Mouse (Mus musculus): ENCODE data around the gene Gm45618. TPM values are rescaled to one million over a fixed set of nuclear protein-coding genes. Genes with fewer than 3 reads are reported as not detected.

Gm45618 gene
- polyA plus RNA-seq, 1 experiment from 2014 or later: not detected

DNA sequence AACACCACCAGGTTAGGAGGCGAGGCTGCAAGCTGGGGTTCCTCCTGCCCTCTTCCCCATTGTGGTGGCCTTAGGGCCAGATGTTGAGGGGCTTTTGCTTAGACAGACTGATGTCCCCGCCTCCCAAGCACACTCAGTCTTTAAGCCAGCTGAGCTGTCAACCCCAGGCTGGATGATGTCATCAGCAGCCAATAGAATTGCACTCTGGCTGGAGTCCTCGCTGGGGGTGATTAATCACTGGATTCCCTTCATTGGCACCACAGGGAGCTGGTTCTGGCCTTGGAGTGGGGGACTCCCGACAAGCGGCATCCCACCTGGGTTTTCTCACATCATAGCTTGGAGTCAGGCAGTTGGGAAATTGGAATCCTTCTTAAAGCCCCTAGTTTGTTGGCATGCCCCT is 31.6 kb downstream of the Gm45618 start:
- Histone ChIP-seq H3K36me3 (ENCODE audit: control insufficient read depth, insufficient read depth, low read length) (peaks cover 4% of the 10 kb centered on the region), H3K27ac (ENCODE audit: low read depth, low read length) (peak overlapping the region; percentile 68), H3K4me2 (no peak overlapping the region), H3K4me3 (ENCODE audit: low read depth, low read length) (no peak overlapping the region), H3K27me3 (ENCODE audit: control insufficient read depth, insufficient read depth, low read length) (peaks cover 7% of the 10 kb centered on the region), H3K9me3 (ENCODE audit: control insufficient read depth, low read length) (no peaks in the 10 kb centered on the region), H3K4me1 (ENCODE audit: control insufficient read depth, insufficient read depth, low read length) (peaks cover 48% of the 10 kb centered on the region), H3K9ac (ENCODE audit: low read length) (no peak overlapping the region)
- peak; percentile 78 for ATAC-seq (ENCODE audit: low FRiP score)
- 1% methylated on average over 5 of the region's 5 CpGs for WGBS
- DNase-seq (ENCODE audit: low spot score, missing footprints): peak; percentile 94

DNA sequence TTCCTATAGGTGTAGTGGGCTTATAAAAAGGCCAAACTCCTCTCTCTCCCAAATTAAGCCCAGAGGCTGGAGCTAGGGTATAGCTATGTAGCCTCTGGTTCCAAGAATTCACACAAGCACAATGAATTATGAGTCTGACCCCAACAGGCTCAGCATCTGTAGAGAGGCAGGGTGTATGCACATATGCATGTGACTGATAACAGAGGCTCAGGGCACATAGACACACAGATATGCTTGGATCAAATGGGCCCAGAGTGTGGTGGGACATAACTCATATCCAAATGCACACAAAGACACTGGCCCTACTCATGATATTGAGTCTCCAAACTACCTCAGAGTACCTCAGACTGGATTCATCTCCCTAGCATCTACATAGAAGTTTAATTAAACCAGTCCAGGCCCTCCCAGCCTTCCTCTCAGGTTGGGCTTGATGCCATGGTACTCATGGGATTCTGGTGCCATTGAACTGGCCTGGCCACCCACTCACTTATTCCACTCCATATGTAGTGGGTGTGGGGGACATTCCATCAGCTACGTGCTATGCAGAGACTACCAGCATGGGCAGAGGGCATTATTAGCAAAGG is 33.4 kb downstream of the Gm45618 start:
- Histone ChIP-seq H3K36me3 (ENCODE audit: control insufficient read depth, insufficient read depth, low read length) (peaks cover 8% of the 10 kb centered on the region), H3K9me3 (ENCODE audit: control insufficient read depth, low read length) (no peaks in the 10 kb centered on the region), H3K4me2 (no peak overlapping the region), H3K4me3 (ENCODE audit: low read depth, low read length) (no peak overlapping the region), H3K27ac (ENCODE audit: low read depth, low read length) (no peak overlapping the region), H3K4me1 (ENCODE audit: control insufficient read depth, insufficient read depth, low read length) (peaks cover 32% of the 10 kb centered on the region), H3K9ac (ENCODE audit: low read length) (no peak overlapping the region), H3K27me3 (ENCODE audit: control insufficient read depth, insufficient read depth, low read length) (peaks cover 24% of the 10 kb centered on the region)
- no peak for ATAC-seq (ENCODE audit: low FRiP score)
- 90% methylated on average over 1 of the region's 1 CpGs for WGBS
- DNase-seq (ENCODE audit: low spot score, missing footprints): no peak

DNA sequence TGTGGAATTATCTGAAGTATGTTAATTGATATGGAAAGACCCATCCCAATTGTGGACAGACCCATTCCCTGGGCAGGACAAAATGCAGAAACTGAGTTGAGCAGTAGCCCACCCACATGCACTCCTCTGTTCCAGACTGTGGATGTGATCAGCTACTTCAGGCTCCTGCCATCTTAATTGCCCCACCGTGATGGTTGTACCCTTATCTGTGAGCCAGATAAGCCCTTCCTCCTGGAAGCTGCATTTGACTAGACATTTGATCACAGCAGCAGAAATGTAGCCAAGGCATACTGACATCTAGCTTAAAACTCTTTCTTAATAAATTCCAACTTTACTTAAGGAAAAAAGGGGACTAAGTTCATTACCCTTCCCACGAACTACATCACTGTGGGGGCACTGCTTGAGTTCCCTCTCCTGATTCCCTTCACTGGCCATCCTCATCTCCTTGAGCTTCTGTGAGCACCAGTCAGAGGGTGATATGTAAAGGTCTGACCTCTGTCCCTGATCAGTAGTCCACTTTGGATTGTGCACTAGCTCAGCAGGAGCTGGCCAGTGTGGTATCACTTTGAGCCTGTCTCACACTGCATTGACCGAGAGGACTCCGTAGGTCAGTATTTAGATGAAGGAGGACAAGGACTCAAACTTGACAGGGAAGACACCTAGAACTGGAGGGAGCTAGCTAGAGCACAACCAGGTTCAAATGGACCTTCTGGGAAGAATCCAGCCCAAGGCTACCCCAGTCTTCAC is 34.2 kb downstream of the Gm45618 start:
- Histone ChIP-seq H3K4me3 (ENCODE audit: low read depth, low read length) (no peak overlapping the region), H3K4me1 (ENCODE audit: control insufficient read depth, insufficient read depth, low read length) (peaks cover 26% of the 10 kb centered on the region)
- WGBS: 84% methylated on average over 4 of the region's 4 CpGs

DNA sequence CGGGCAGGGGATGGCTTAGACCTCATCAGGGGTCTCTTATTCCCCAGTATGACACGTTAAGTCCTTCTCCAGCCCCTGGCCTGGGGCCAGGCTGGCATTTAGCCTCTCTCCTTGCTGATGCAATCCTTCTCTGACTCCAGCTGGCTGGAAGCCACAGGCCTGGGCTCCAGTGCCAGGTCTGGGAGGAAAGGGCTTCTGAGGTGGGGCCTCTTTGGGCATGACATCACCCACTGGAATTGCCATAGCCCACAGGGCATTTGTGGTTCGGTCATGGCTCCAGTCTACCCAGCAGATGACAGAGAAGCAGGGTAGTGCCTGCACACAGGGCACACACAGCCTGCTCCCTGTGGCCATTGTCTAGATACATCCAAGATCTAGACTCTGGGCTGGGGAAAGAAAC is 35.7 kb downstream of the Gm45618 start:
- Histone ChIP-seq H3K4me3 (ENCODE audit: low read depth, low read length) (no peak overlapping the region), H3K9me3 (ENCODE audit: control insufficient read depth, low read length) (no peaks in the 10 kb centered on the region), H3K4me1 (ENCODE audit: control insufficient read depth, insufficient read depth, low read length) (peaks cover 20% of the 10 kb centered on the region), H3K9ac (ENCODE audit: low read length) (no peak overlapping the region), H3K4me2 (no peak overlapping the region), H3K27ac (ENCODE audit: low read depth, low read length) (no peak overlapping the region), H3K27me3 (ENCODE audit: control insufficient read depth, insufficient read depth, low read length) (peaks cover 29% of the 10 kb centered on the region), H3K36me3 (ENCODE audit: control insufficient read depth, insufficient read depth, low read length) (peaks cover 10% of the 10 kb centered on the region)
- WGBS: 61% methylated on average over 3 of the region's 3 CpGs
- ATAC-seq (ENCODE audit: low FRiP score) (no peak), DNase-seq (ENCODE audit: low spot score, missing footprints) (no peak)

More for the DNA sequence above, 34.2 kb downstream of the Gm45618 start:
- Histone ChIP-seq H3K4me2 (no peak overlapping the region), H3K9ac (ENCODE audit: low read length) (no peak overlapping the region), H3K36me3 (ENCODE audit: control insufficient read depth, insufficient read depth, low read length) (peaks cover 8% of the 10 kb centered on the region), H3K9me3 (ENCODE audit: control insufficient read depth, low read length) (no peaks in the 10 kb centered on the region), H3K27me3 (ENCODE audit: control insufficient read depth, insufficient read depth, low read length) (peaks cover 27% of the 10 kb centered on the region), H3K27ac (ENCODE audit: low read depth, low read length) (no peak overlapping the region)
- DNase-seq (ENCODE audit: low spot score, missing footprints) (no peak), ATAC-seq (ENCODE audit: low FRiP score) (no peak)

GRCm38 (mm10) chr7:142084395-142084794 is 36.1 kb downstream of the Gm45618 start:
- DNase-seq (ENCODE audit: low spot score, missing footprints) (no peak), ATAC-seq (ENCODE audit: low FRiP score) (no peak)
- 36% methylated on average over 5 of the region's 5 CpGs for WGBS
- H3K27ac ChIP-seq (ENCODE audit: low read depth, low read length): no peak overlapping the region
- peaks cover 15% of the 10 kb centered on the region for H3K4me1 ChIP-seq (ENCODE audit: control insufficient read depth, insufficient read depth, low read length)
- H3K4me3 ChIP-seq (ENCODE audit: low read depth, low read length): no peak overlapping the region
- H3K9ac ChIP-seq (ENCODE audit: low read length): no peak overlapping the region
- H3K4me2 ChIP-seq: no peak overlapping the region
- H3K36me3 ChIP-seq (ENCODE audit: control insufficient read depth, insufficient read depth, low read length): peaks cover 10% of the 10 kb centered on the region
- no peaks in the 10 kb centered on the region for H3K9me3 ChIP-seq (ENCODE audit: control insufficient read depth, low read length)
- peaks cover 29% of the 10 kb centered on the region for H3K27me3 ChIP-seq (ENCODE audit: control insufficient read depth, insufficient read depth, low read length)

DNA sequence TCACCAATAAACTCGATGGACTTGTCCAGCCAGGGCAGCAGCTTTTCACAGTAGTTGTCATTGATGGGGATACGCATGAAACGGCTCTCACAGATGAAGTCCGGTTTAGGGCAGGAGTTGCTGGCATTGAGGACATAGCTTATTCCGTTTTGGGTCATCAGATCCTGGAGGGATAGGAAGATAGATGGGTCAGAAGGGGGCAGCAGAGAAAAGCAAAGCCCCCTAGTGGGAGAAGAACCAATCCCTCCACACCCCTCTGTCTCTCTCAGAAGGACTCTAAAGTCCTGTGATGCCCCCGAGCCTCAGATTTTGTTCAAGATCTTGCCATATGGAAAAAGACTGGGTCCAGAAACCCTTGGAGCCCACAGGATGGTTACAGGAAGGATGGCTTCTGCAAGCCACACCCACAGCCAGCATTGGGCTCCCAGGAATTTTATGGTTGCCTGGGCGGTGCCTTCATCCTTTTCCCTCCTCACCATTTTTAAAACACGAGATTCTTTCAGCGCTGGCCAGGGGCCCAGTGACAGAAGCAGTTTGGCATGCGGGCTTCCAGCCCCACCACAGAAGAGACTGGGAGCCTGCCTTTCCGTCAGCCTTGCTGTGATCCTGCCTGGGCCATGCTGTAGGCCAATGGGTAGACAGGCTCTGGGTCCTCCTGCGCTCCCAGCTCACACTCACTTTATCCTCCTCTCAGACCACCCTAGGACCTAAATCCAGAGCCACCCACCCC is 36.8 kb downstream of the Gm45618 start:
- no peak overlapping the region for H3K4me2 ChIP-seq
- no peak overlapping the region for H3K4me3 ChIP-seq (ENCODE audit: low read depth, low read length)
- no peak overlapping the region for H3K27ac ChIP-seq (ENCODE audit: low read depth, low read length)
- peaks cover 29% of the 10 kb centered on the region for H3K27me3 ChIP-seq (ENCODE audit: control insufficient read depth, insufficient read depth, low read length)
- peaks cover 9% of the 10 kb centered on the region for H3K4me1 ChIP-seq (ENCODE audit: control insufficient read depth, insufficient read depth, low read length)
- no peak overlapping the region for H3K9ac ChIP-seq (ENCODE audit: low read length)
- ATAC-seq (ENCODE audit: low FRiP score): no peak
- no peak for DNase-seq (ENCODE audit: low spot score, missing footprints)
- H3K9me3 ChIP-seq (ENCODE audit: control insufficient read depth, low read length): no peaks in the 10 kb centered on the region
- WGBS: 30% methylated on average over 12 of the region's 12 CpGs
- peaks cover 10% of the 10 kb centered on the region for H3K36me3 ChIP-seq (ENCODE audit: control insufficient read depth, insufficient read depth, low read length)

DNA sequence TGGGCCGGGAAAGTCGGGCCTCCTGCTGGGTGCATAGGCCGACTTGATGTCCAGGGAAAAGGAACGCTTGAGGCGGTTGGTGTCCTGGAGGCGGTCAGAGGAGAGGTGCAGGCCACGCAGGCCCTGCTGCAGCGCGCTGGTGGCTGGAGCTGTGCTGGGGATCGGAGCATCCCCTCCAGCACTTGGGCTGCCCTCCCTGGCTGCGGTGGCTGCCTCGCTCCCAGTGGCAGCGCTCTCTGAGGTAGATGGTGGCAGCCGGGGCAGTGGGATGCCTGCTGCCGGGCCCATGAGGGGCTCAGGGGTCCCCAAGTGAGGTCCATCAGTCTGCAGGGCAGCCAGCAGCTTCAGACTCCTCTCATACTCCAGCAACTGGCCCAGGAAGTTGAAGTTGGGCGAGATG is 37.9 kb downstream of the Gm45618 start:
- ATAC-seq (ENCODE audit: low FRiP score) (no peak), DNase-seq (ENCODE audit: low spot score, missing footprints) (no peak)
- H3K27me3 ChIP-seq (ENCODE audit: control insufficient read depth, insufficient read depth, low read length): peaks cover 29% of the 10 kb centered on the region
- no peaks in the 10 kb centered on the region for H3K9me3 ChIP-seq (ENCODE audit: control insufficient read depth, low read length)
- WGBS: 17% methylated on average over 16 of the region's 16 CpGs
- peaks cover 10% of the 10 kb centered on the region for H3K36me3 ChIP-seq (ENCODE audit: control insufficient read depth, insufficient read depth, low read length)
- H3K9ac ChIP-seq (ENCODE audit: low read length): no peak overlapping the region
- 0 out of 2 replicates have a peak overlapping the region, but pooled peaks have one; percentile 16 for H3K4me2 ChIP-seq
- H3K4me3 ChIP-seq (ENCODE audit: low read depth, low read length): no peak overlapping the region
- peaks cover 2% of the 10 kb centered on the region; the same call in 1 of the 2 replicates for H3K4me1 ChIP-seq (ENCODE audit: control insufficient read depth, insufficient read depth, low read length)
- no peak overlapping the region for H3K27ac ChIP-seq (ENCODE audit: low read depth, low read length)

DNA sequence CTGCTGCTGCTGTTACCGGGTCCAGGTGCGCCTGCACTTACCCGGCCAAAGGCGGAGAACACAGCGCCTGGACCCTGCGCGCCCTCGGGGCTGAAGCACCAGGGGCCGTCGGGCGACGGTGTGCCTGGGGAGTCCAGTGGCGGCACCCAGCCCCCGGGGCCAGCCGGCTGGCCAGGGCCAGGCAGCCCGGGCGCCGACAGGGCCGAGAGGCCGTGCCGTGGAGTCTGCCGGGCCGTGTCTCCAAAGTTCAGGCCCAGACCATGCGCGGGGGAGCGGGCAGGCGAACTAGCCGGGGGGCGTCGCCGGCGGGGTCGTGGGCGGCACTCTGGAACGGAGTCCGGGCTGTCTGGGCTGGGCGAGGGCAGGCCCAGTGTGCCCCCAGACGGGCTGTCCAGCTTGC is 38.4 kb downstream of the Gm45618 start:
- H3K4me1 ChIP-seq (ENCODE audit: control insufficient read depth, insufficient read depth, low read length): peaks cover 2% of the 10 kb centered on the region; the same call in 1 of the 2 replicates
- H3K4me3 ChIP-seq (ENCODE audit: low read depth, low read length): peak overlapping the region; percentile 15; the same call in 1 of the 2 replicates
- no peak overlapping the region for H3K9ac ChIP-seq (ENCODE audit: low read length)
- ATAC-seq (ENCODE audit: low FRiP score) (no peak), DNase-seq (ENCODE audit: low spot score, missing footprints) (no peak)
- no peak overlapping the region for H3K27ac ChIP-seq (ENCODE audit: low read depth, low read length)
- H3K9me3 ChIP-seq (ENCODE audit: control insufficient read depth, low read length): no peaks in the 10 kb centered on the region
- H3K4me2 ChIP-seq: peak overlapping the region; percentile 16; the same call in 1 of the 2 replicates
- peaks cover 29% of the 10 kb centered on the region for H3K27me3 ChIP-seq (ENCODE audit: control insufficient read depth, insufficient read depth, low read length)
- WGBS: 3% methylated on average over 29 of the region's 38 CpGs
- peaks cover 10% of the 10 kb centered on the region for H3K36me3 ChIP-seq (ENCODE audit: control insufficient read depth, insufficient read depth, low read length)

DNA sequence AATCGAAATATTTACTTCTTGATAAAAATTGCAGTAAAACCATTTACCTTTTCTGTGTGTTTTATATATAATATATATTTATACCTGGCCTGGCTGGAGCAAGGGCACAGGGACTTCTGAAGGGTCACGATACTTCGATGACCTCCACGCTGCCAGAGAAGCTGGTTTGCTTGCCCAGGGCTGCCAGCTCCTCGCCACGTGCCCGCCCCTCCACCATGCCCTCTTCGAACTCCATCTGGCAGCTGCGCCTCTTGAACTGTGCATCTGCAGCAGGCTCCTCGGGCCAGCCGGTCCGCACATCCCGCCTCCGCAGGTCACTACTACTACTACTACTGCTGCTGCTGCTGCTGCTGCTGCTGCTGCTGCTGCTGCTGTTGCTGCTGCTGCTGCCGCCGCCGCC is 38.8 kb downstream of the Gm45618 start:
- peaks cover 2% of the 10 kb centered on the region; the same call in 1 of the 2 replicates for H3K4me1 ChIP-seq (ENCODE audit: control insufficient read depth, insufficient read depth, low read length)
- peak overlapping the region; percentile 16; the same call in 1 of the 2 replicates for H3K4me2 ChIP-seq
- H3K36me3 ChIP-seq (ENCODE audit: control insufficient read depth, insufficient read depth, low read length): peaks cover 10% of the 10 kb centered on the region
- no peaks in the 10 kb centered on the region for H3K9me3 ChIP-seq (ENCODE audit: control insufficient read depth, low read length)
- ATAC-seq (ENCODE audit: low FRiP score) (no peak), DNase-seq (ENCODE audit: low spot score, missing footprints) (no peak)
- no peak overlapping the region for H3K27ac ChIP-seq (ENCODE audit: low read depth, low read length)
- H3K9ac ChIP-seq (ENCODE audit: low read length): no peak overlapping the region
- WGBS: 43% methylated on average over 14 of the region's 17 CpGs
- H3K27me3 ChIP-seq (ENCODE audit: control insufficient read depth, insufficient read depth, low read length): peaks cover 29% of the 10 kb centered on the region
- H3K4me3 ChIP-seq (ENCODE audit: low read depth, low read length): peak overlapping the region; percentile 15; the same call in 1 of the 2 replicates

Measured in midbrain, embryonic 11.5 days (tissue).